Mouse (Mus musculus) liver, embryonic 11.5 days (tissue): ENCODE data around the gene Ctdnep1. TPM values are rescaled to one million over a fixed set of nuclear protein-coding genes. Genes with fewer than 3 reads are reported as not detected.
A peak's percentile ranks its signal among the peaks of the same experiment; 100 is the strongest.
"Not testable (repeated sequence)": the region's sequence is repeated elsewhere in the genome, so short reads cannot be mapped to it uniquely, and the experiment has no call there.

Experiments used
- ATAC-seq: fragments of 200-750 bp; cut with Nextera tagmentation; replicated peaks from 2 replicates; pipeline ENCODE4 v1.8.0; 2017; ENCODE audit warnings: moderate number of reproducible peaks, mild to moderate bottlenecking, moderate TSS enrichment, moderate library complexity; ENCODE audit not compliant: low FRiP score
- DNase-seq: peaks from one replicate; pipeline ENCODE4 v3.0.0-alpha.2; 2017; ENCODE audit warnings: low spot score
- H3K27ac ChIP-seq: fragments of 300-500 bp; sonication (generic); 2 replicates; pipeline ENCODE4 v1.5.1; 2014; ENCODE audit warnings: mild to moderate bottlenecking, low read depth, low read length, control low read depth
- H3K27me3 ChIP-seq: fragments of 300-500 bp; sonication (generic); replicated peaks from 2 replicates; pipeline ENCODE4 v1.6.1; 2014; ENCODE audit warnings: low read length, mixed read lengths; ENCODE audit not compliant: control insufficient read depth, insufficient read depth
- H3K36me3 ChIP-seq: fragments of 300-500 bp; sonication (generic); 2 replicates; pipeline ENCODE4 v1.6.1; 2014; ENCODE audit warnings: mild to moderate bottlenecking, low read length, moderate library complexity, mixed read lengths; ENCODE audit not compliant: control insufficient read depth, insufficient read depth
- H3K4me1 ChIP-seq: fragments of 300-500 bp; sonication (generic); replicated peaks from 2 replicates; pipeline ENCODE4 v1.6.1; 2014; ENCODE audit warnings: low read length, mixed read lengths; ENCODE audit not compliant: control insufficient read depth, insufficient read depth
- H3K4me2 ChIP-seq: fragments of 300-500 bp; sonication (generic); 2 replicates; pipeline ENCODE4 v1.6.1; 2014; ENCODE audit warnings: mild to moderate bottlenecking, control low read depth, moderate library complexity
- H3K4me3 ChIP-seq: fragments of 300-500 bp; sonication (generic); 2 replicates; pipeline ENCODE4 v1.5.1; 2014; ENCODE audit warnings: low read depth, low read length, control low read depth
- H3K9ac ChIP-seq: fragments of 300-500 bp; sonication (generic); 2 replicates; pipeline ENCODE4 v1.6.1; 2014; ENCODE audit warnings: low read depth, low read length, control low read depth
- H3K9me3 ChIP-seq: fragments of 300-500 bp; sonication (generic); 2 replicates; pipeline ENCODE4 v1.6.1; 2016; ENCODE audit warnings: low read length, inconsistent platforms, mixed read lengths; ENCODE audit not compliant: control insufficient read depth
- WGBS: fragments of 180-500 bp; shearing (Covaris S2); extraction: QIAGEN DNeasy Blood & Tissue Kit; methylation state at CpG from one replicate; pipeline ENCODE4 v1.1.7; 2014; 5-methylcytosine and 5-hydroxymethylcytosine counted together
- polyA plus RNA-seq: library from polyadenylated mRNA; unstranded; fragments of >200 nt; fragmentation: Nextera tagmentation; extraction: Ambion mirVana; gene quantifications from 2 replicates; pipeline ENCODE4 v1.2.1, GENCODE M21; 2014

Ctdnep1 gene
- polyA plus RNA-seq, 1 experiment from 2014 or later, result 24.0 TPM

DNA sequence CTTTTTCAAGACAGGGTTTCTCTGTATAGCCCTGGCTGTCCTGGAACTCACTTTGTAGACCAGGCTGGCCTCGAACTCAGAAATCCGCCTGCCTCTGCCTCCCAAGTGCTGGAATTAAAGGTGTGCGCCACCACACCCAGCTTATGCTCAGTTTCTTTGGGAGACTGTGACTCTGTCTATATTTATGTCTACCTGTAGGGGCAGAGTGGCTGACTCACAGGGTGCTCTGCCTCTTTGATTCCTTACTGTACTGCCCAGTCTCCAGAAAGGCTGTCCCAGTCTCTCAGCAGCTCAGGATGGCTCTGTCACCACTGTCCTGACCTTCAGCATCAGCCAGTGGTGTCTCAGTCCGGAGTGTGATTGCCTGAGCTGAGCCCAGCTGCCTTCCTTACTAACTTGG lies 25.3 kb upstream of the Ctdnep1 start:
- H3K4me1 ChIP-seq, H3K9me3 ChIP-seq, H3K9ac ChIP-seq, H3K4me3 ChIP-seq, H3K36me3 ChIP-seq, ATAC-seq, DNase-seq, H3K27me3 ChIP-seq, H3K27ac ChIP-seq, H3K4me2 ChIP-seq: not testable (repeated sequence)
- WGBS, result 70% methylated on average over 4 of the region's 4 CpGs

DNA sequence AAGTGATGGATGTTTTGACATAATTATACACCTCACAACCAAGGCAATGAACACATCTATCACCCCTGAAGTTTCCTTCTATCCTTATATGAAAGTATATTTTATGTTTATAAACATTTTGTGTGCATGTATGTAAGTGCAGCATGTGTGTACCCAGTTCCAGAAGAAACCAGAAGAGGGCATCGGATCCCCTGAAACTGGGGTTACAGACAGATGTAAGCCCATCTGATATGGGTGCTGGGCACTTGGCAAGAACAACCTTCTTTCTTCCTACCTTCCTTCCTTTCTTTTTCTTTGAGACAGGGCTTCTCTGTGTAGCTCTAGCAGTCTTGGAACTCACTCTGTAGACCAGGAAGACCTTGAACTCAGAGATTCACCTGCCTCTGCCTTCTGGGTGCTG lies 24.7 kb upstream of the Ctdnep1 start:
- Histone ChIP-seq H3K27ac (no peak overlapping the region), H3K4me2 (no peak overlapping the region), H3K9ac (no peak overlapping the region), H3K4me1 (no peaks in the 10 kb centered on the region), H3K36me3 (no peaks in the 10 kb centered on the region), H3K4me3 (no peak overlapping the region), H3K9me3 (no peaks in the 10 kb centered on the region), H3K27me3 (peaks cover 4% of the 10 kb centered on the region; the same call in 1 of the 2 replicates)
- DNase-seq, result no peak
- WGBS, result 59% methylated on average over 1 of the region's 1 CpGs
- no peak for ATAC-seq

DNA sequence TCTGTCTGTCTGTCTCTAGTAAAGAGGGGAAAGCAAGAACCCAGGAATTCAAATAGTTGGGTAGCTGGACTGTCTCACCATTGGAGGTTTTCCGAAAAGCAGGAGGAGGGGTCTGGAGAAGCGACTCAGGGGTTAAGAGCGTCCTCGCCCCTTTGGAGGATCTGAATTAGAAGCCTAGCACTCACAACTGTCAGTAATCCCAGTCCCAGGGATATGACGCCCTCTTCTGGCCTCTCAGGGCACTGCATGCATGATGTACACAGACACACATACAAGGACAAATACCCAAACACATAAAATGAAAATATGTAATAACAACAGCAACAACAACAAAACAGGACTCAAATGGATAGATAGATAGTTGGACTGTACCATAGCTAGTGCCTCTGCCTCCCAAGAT lies 20.3 kb upstream of the Ctdnep1 start:
- Histone ChIP-seq H3K4me1 (peaks cover 5% of the 10 kb centered on the region), H3K4me3 (no peak overlapping the region), H3K27ac (no peak overlapping the region), H3K9ac (no peak overlapping the region), H3K4me2 (no peak overlapping the region), H3K36me3 (no peaks in the 10 kb centered on the region), H3K27me3 (peaks cover 41% of the 10 kb centered on the region), H3K9me3 (no peaks in the 10 kb centered on the region)
- ATAC-seq, result no peak
- DNase-seq, result no peak
- WGBS, result 30% methylated on average over 5 of the region's 5 CpGs

DNA sequence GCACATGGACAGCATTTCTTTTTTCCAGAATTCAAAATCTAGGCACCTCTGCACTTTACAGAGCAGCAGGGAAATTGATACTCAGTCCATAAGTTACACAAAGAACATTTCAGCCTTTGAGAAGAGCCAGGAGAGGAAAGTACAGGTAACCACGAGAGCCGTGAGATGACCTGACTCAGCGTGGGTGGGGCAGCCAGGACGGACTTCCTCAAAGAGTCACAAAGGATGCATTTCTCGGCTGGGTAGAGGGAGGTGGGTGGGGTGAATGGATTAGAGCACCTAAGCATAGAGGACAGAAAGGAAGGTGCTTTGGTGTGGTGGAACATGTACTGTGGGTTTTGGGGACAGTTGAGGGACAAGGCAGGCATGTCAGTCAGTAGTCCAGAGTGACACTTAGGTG lies 19.1 kb upstream of the Ctdnep1 start:
- Histone ChIP-seq H3K9me3 (no peaks in the 10 kb centered on the region), H3K27me3 (peaks cover 53% of the 10 kb centered on the region), H3K4me1 (peaks cover 18% of the 10 kb centered on the region), H3K4me2 (no peak overlapping the region), H3K9ac (no peak overlapping the region), H3K27ac (no peak overlapping the region), H3K4me3 (no peak overlapping the region), H3K36me3 (no peaks in the 10 kb centered on the region)
- DNase-seq (no peak), ATAC-seq (no peak)
- WGBS, result 27% methylated on average over 5 of the region's 5 CpGs

DNA sequence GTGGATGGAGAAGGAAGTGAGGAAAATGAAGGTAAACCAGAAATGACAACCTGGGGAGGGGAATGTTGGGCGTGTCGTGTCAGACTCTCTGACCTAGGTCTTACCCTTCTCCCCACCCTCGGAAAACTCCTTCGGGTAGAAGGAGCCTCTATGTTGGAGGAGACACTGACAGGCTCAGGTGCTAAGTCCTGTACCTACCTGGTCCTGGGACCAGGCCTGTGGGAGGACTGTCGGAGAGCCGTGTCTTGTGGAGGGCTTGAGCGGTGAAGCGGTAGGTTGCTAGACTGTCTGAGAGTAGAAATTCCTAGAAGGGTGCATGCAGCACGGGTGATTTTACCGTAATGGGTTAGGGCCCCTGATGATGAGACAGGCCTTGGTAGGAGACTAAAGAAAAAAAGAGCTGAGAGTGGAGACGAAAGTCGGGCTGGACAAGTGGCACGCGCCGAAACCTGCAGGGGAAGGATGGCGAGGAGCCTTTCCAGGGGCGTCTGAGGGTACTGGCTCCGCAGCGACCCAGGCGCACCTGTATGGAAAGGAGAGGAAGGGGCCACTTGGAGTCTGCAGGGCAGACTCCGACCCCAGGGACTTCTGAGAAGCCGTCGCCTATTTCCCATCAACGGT lies 16.2 kb upstream of the Ctdnep1 start, which contains the start of gene Cldn7:
Gene Cldn7 (plus strand): TSS at position 130 of the 621 bp plus-strand sequence.
- Histone ChIP-seq H3K27me3 (peaks cover 66% of the 10 kb centered on the region), H3K4me3 (peak within 1 kb of the TSS; percentile 44), H3K4me1 (peaks cover 20% of the 10 kb centered on the region), H3K36me3 (peaks cover 4% of the 10 kb centered on the region; the same call in 1 of the 2 replicates), H3K9me3 (no peaks in the 10 kb centered on the region), H3K27ac (no peak within 1 kb of the TSS; the same call in 1 of the 2 replicates), H3K9ac (no peak within 1 kb of the TSS), H3K4me2 (peak within 1 kb of the TSS; percentile 81)
- 9% methylated on average over 24 of the region's 24 CpGs for WGBS
- DNase-seq, result no peak
- ATAC-seq, result no peak

DNA sequence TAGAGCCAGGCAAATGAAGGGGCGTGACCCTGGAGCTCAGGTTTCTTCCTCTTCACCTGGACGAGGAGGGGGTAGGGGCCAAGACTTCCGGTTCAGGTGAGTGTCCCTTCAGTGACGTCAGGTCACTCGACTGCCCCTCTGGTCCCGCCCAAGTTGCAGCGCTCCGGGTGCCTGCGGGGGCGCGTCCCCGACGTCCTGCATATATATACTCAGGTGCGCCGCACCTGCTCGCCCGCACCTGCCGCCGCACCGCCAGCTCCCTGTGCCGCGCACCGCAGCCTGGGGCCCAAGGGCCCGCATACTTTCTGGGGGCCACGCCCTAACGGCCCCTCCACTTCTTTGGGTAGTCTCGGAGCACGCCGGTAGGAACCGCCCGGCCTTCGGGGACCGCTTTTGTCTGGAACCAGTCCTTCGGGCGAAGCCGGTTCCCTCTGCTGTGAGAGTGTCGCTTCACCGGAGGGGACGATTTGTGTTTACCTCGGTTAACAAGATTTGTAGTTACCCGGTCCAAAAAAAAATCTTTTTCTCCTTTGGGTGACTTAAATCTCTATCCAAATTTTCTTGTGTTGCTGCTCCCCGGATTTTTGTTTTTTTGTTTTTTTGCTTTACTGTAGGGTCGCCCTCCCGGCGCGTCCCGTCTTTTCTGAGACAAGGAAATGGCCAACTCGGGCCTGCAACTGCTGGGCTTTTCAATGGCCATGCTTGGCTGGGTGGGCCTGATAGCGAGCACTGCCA lies 15.5 kb upstream of the Ctdnep1 start:
- no peak for ATAC-seq
- H3K27ac ChIP-seq, result no peak overlapping the region
- peaks cover 66% of the 10 kb centered on the region for H3K27me3 ChIP-seq
- H3K36me3 ChIP-seq, result peaks cover 8% of the 10 kb centered on the region; the same call in 1 of the 2 replicates
- DNase-seq, result no peak
- 5% methylated on average over 49 of the region's 49 CpGs for WGBS
- H3K4me1 ChIP-seq, result peaks cover 20% of the 10 kb centered on the region
- H3K9ac ChIP-seq, result no peak overlapping the region
- peak overlapping the region; percentile 44 for H3K4me3 ChIP-seq
- no peaks in the 10 kb centered on the region for H3K9me3 ChIP-seq
- peak overlapping the region; percentile 81 for H3K4me2 ChIP-seq

DNA sequence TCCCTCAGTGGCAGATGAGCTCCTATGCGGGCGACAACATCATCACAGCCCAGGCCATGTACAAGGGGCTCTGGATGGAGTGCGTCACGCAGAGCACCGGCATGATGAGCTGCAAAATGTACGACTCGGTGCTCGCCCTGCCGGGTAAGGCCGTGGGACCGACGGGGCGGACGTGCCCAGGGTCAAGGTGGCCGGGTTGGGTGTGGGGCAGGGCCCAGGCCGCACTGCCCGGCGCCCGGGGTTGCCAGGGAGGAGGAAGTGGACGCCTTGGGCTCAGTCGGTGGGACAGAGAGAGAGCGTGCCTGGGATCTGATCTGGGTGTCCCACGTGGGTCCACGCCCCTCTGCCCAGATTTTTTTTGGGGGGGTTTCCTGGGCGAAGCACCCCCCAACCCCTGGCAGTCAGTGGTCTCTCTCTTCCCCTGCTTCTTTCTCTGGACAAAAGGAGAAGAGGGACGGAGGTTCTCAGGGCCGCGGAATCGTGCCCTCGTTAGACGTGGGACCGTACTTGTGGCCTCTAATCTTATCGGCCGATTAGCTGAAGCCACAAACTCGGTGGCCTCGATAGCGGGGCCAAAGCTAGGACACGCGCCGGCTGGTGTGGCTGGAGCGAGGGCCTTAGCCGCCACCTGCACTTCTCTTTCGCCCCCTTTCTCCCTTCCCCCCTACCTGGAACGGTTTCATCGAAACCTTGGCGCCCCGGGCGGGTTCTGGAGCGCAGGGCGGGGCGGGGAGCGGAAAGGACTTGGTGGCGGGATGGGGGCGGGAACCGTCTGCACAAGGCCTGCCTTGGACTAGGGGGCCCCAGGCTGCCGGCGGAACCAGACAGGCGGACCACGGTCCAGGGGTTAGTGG lies 14.7 kb upstream of the Ctdnep1 start:
- H3K27ac ChIP-seq, result no peak overlapping the region
- H3K4me3 ChIP-seq, result peak overlapping the region; percentile 44
- H3K9ac ChIP-seq, result 0 out of 2 replicates have a peak overlapping the region, but pooled peaks have one; percentile 35
- peak overlapping the region; percentile 81 for H3K4me2 ChIP-seq
- peaks cover 66% of the 10 kb centered on the region for H3K27me3 ChIP-seq
- WGBS, result 2% methylated on average over 59 of the region's 59 CpGs
- DNase-seq (peak; percentile 69), ATAC-seq (peak; percentile 60)
- peaks cover 9% of the 10 kb centered on the region; the same call in 1 of the 2 replicates for H3K36me3 ChIP-seq
- no peaks in the 10 kb centered on the region for H3K9me3 ChIP-seq
- peaks cover 20% of the 10 kb centered on the region for H3K4me1 ChIP-seq

DNA sequence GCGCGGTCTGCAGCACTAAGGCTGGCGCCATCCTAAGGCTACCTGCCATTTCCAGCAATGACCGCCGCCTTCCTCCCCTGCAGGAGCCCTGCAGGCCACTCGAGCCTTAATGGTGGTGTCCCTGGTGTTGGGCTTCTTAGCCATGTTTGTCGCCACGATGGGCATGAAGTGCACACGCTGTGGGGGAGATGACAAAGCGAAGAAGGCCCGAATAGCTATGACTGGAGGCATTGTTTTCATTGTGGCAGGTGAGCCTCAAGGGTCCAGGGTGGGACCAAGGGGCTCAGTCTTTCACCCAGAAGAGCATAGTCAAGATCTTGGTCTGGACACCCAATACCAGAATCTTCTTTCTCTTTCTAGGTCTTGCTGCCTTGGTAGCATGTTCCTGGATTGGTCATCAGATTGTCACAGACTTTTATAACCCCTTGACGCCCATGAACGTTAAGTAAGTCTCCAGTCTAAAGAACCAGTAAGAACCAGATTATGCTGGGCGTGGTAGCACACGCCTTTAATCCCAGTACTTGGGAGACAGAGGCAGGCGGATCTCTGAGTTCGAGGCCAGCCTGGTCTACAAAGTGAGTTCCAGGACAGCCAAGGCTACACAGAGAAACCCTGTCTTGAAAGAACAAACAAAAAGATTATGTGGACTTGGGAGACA lies 14.0 kb upstream of the Ctdnep1 start:
- 35% methylated on average over 17 of the region's 17 CpGs for WGBS
- ATAC-seq (no peak), DNase-seq (no peak)
- H3K36me3 ChIP-seq, result peaks cover 13% of the 10 kb centered on the region; the same call in 1 of the 2 replicates
- H3K27ac ChIP-seq, result no peak overlapping the region
- H3K4me3 ChIP-seq, result peak overlapping the region; percentile 44
- H3K4me1 ChIP-seq, result peaks cover 20% of the 10 kb centered on the region
- peak overlapping the region; percentile 81 for H3K4me2 ChIP-seq
- peaks cover 61% of the 10 kb centered on the region for H3K27me3 ChIP-seq
- no peak overlapping the region for H3K9ac ChIP-seq
- H3K9me3 ChIP-seq, result no peaks in the 10 kb centered on the region
